Mouse (Mus musculus): ENCODE data around the gene Hoxa2.

Gene Hoxa2

GRCm38 (mm10) chr6:52201269-52201668 is 36.6 kb upstream of the Hoxa2 start:
- no peak for DNase-seq

- DNase-seq = no peak
These were observed 36.2 kb upstream of the Hoxa2 start for GRCm38 (mm10) chr6:52200751-52201250.

- no peak for DNase-seq
These were observed 35.6 kb upstream of the Hoxa2 start for GRCm38 (mm10) chr6:52200073-52200750.

- DNase-seq = no peak
These were observed 32.6 kb upstream of the Hoxa2 start for GRCm38 (mm10) chr6:52197271-52197670.

GRCm38 (mm10) chr6:52196811-52197210 is 32.2 kb upstream of the Hoxa2 start:
- DNase-seq = no peak

- DNase-seq = no peak
These were observed 30.1 kb upstream of the Hoxa2 start for GRCm38 (mm10) chr6:52194690-52195089.

- DNase-seq = no peak
These were observed 27.4 kb upstream of the Hoxa2 start for GRCm38 (mm10) chr6:52191860-52192550.

- no peak for DNase-seq
These were observed 26.5 kb upstream of the Hoxa2 start, which contains the start of gene Hoxa4 for GRCm38 (mm10) chr6:52190906-52191810. TSS of gene Hoxa4 (minus strand) at chr6:52191753.

GRCm38 (mm10) chr6:52190410-52190809 is 25.8 kb upstream of the Hoxa2 start:
- no peak for DNase-seq

- no peak for DNase-seq
These were observed 25.3 kb upstream of the Hoxa2 start for GRCm38 (mm10) chr6:52189909-52190308.

- no peak for DNase-seq
These were observed 24.6 kb upstream of the Hoxa2 start for GRCm38 (mm10) chr6:52189172-52189591.

- DNase-seq = no peak
These were observed 21.9 kb upstream of the Hoxa2 start for GRCm38 (mm10) chr6:52186500-52186899.

GRCm38 (mm10) chr6:52185834-52186233 is 21.2 kb upstream of the Hoxa2 start:
- DNase-seq = no peak

- DNase-seq = no peak
These were observed 20.6 kb upstream of the Hoxa2 start for GRCm38 (mm10) chr6:52185222-52185621.

GRCm38 (mm10) chr6:52184668-52185067 is 20.0 kb upstream of the Hoxa2 start:
- no peak for DNase-seq

GRCm38 (mm10) chr6:52183311-52184080 is 18.9 kb upstream of the Hoxa2 start:
- DNase-seq = no peak

GRCm38 (mm10) chr6:52182793-52183192 is 18.2 kb upstream of the Hoxa2 start:
- DNase-seq = no peak

- DNase-seq = no peak
These were observed 17.4 kb upstream of the Hoxa2 start for GRCm38 (mm10) chr6:52182030-52182429.

GRCm38 (mm10) chr6:52180726-52181125 is 16.1 kb upstream of the Hoxa2 start:
- DNase-seq = no peak

GRCm38 (mm10) chr6:52180213-52180710 is 15.6 kb upstream of the Hoxa2 start:
- no peak for DNase-seq

GRCm38 (mm10) chr6:52179690-52180089 is 15.1 kb upstream of the Hoxa2 start:
- no peak for DNase-seq
